Mouse (Mus musculus) heart, embryonic 10.5 days (tissue): Measurements from ENCODE around the gene Smurf2. TPM values are rescaled to one million over a fixed set of nuclear protein-coding genes. Genes with fewer than 3 reads are reported as not detected.
"Not testable (repeated sequence)": the region's sequence is repeated elsewhere in the genome, so short reads cannot be mapped to it uniquely, and the experiment has no call there.

Experiments
- DNase-seq: peaks from one replicate; pipeline ENCODE4 v3.0.0-alpha.2; 2017; ENCODE audit warnings: low spot score
- H3K27ac ChIP-seq: fragments of 300-500 bp; sonication (generic); 2 replicates; pipeline ENCODE4 v1.5.1; 2016; ENCODE audit warnings: mild to moderate bottlenecking
- H3K27me3 ChIP-seq: fragments of 300-500 bp; sonication (generic); 2 replicates; pipeline ENCODE4 v1.6.1; 2016; ENCODE audit warnings: mild to moderate bottlenecking; ENCODE audit not compliant: poor library complexity, insufficient read depth, severe bottlenecking
- H3K36me3 ChIP-seq: fragments of 300-500 bp; sonication (generic); 2 replicates; pipeline ENCODE4 v1.6.1; 2016; ENCODE audit warnings: mild to moderate bottlenecking, moderate library complexity
- H3K4me1 ChIP-seq: fragments of 300-500 bp; sonication (generic); 2 replicates; pipeline ENCODE4 v1.6.1; 2016; ENCODE audit warnings: mild to moderate bottlenecking
- H3K4me3 ChIP-seq: fragments of 300-500 bp; sonication (generic); 2 replicates; pipeline ENCODE4 v1.5.1; 2016; ENCODE audit warnings: mild to moderate bottlenecking, moderate library complexity
- H3K9me3 ChIP-seq: fragments of 300-500 bp; sonication (generic); 2 replicates; pipeline ENCODE4 v1.6.1; 2016; ENCODE audit warnings: mild to moderate bottlenecking, moderate library complexity
- WGBS: fragments of 180-500 bp; shearing (Covaris S2); methylation state at CpG from one replicate; pipeline ENCODE4 v1.1.7; 2016; 5-methylcytosine and 5-hydroxymethylcytosine counted together
- polyA plus RNA-seq: library from polyadenylated mRNA; unstranded; fragments of >200 nt; fragmentation: Nextera tagmentation; extraction: Ambion mirVana; gene quantifications from 2 replicates; pipeline ENCODE4 v1.2.1, GENCODE M21; 2016

The Smurf2 gene
- polyA plus RNA-seq, 1 experiment from 2014 or later = 11.4 TPM

GRCm38 (mm10) chr11:106788775-106789459 is 131.6 kb downstream of the Smurf2 start, which contains the start of the genes Ddx5 and Cep95:
Gene Ddx5, minus strand, starts transcription at chr11:106789185.
Gene Cep95, plus strand, starts transcription at chr11:106789252.
- DNase-seq = peak; percentile 99
- Histone ChIP-seq H3K4me1 (peaks cover 5% of the 10 kb centered on the region; the same call in 1 of the 2 replicates), H3K27ac (peak within 1 kb of the TSS; percentile 100), H3K36me3 (peaks cover 60% of the 10 kb centered on the region), H3K27me3 (no peaks in the 10 kb centered on the region), H3K9me3 (no peaks in the 10 kb centered on the region), H3K4me3 (peak within 1 kb of the TSS; percentile 95)
- WGBS = under 1% methylated on average over 53 of the region's 58 CpGs

- peak overlapping the region; percentile 100 for H3K27ac ChIP-seq
- peaks cover 60% of the 10 kb centered on the region for H3K36me3 ChIP-seq
- under 1% methylated on average over 75 of the region's 79 CpGs for WGBS
- no peaks in the 10 kb centered on the region for H3K9me3 ChIP-seq
- H3K4me3 ChIP-seq = peak overlapping the region; percentile 95
- peaks cover 5% of the 10 kb centered on the region; the same call in 1 of the 2 replicates for H3K4me1 ChIP-seq
- DNase-seq = peak; percentile 97
- H3K27me3 ChIP-seq = no peaks in the 10 kb centered on the region
These were observed 132.3 kb downstream of the Smurf2 start for GRCm38 (mm10) chr11:106788026-106788774.

- Histone ChIP-seq H3K4me3 (peak overlapping the region; percentile 95), H3K36me3 (peaks cover 60% of the 10 kb centered on the region), H3K27me3 (no peaks in the 10 kb centered on the region), H3K9me3 (no peaks in the 10 kb centered on the region), H3K27ac (peak overlapping the region; percentile 100), H3K4me1 (peaks cover 5% of the 10 kb centered on the region; the same call in 1 of the 2 replicates)
- under 1% methylated on average over 65 of the region's 65 CpGs for WGBS
- DNase-seq = peak; percentile 91
These were observed 133.1 kb downstream of the Smurf2 start for GRCm38 (mm10) chr11:106787131-106788025.

GRCm38 (mm10) chr11:106785043-106785442 is 135.5 kb downstream of the Smurf2 start:
- H3K9me3 ChIP-seq = no peaks in the 10 kb centered on the region
- no peaks in the 10 kb centered on the region for H3K27me3 ChIP-seq
- DNase-seq = no peak
- 85% methylated on average over 1 of the region's 1 CpGs for WGBS
- peaks cover 75% of the 10 kb centered on the region for H3K36me3 ChIP-seq
- no peak overlapping the region for H3K27ac ChIP-seq
- H3K4me1 ChIP-seq = peaks cover 5% of the 10 kb centered on the region; the same call in 1 of the 2 replicates
- no peak overlapping the region for H3K4me3 ChIP-seq

GRCm38 (mm10) chr11:106784476-106784875 is 136.0 kb downstream of the Smurf2 start:
- Histone ChIP-seq H3K4me1 (peaks cover 5% of the 10 kb centered on the region; the same call in 1 of the 2 replicates), H3K9me3 (no peaks in the 10 kb centered on the region), H3K4me3 (no peak overlapping the region), H3K27ac (no peak overlapping the region), H3K27me3 (no peaks in the 10 kb centered on the region), H3K36me3 (peaks cover 78% of the 10 kb centered on the region)
- DNase-seq = no peak
- WGBS = 91% methylated on average over 2 of the region's 2 CpGs

GRCm38 (mm10) chr11:106782841-106783764 is 137.4 kb downstream of the Smurf2 start:
- H3K4me1 ChIP-seq = peaks cover 10% of the 10 kb centered on the region; the same call in 1 of the 2 replicates
- H3K27ac ChIP-seq = no peak overlapping the region
- H3K27me3 ChIP-seq = no peaks in the 10 kb centered on the region
- H3K9me3 ChIP-seq = no peaks in the 10 kb centered on the region
- H3K4me3 ChIP-seq = no peak overlapping the region
- WGBS = 84% methylated on average over 9 of the region's 9 CpGs
- DNase-seq = no peak
- H3K36me3 ChIP-seq = peaks cover 78% of the 10 kb centered on the region

- H3K4me1 ChIP-seq = peaks cover 13% of the 10 kb centered on the region; the same call in 1 of the 2 replicates
- peaks cover 73% of the 10 kb centered on the region for H3K36me3 ChIP-seq
- not testable (repeated sequence) for H3K27ac ChIP-seq, H3K9me3 ChIP-seq, H3K27me3 ChIP-seq, DNase-seq, H3K4me3 ChIP-seq
- WGBS = 85% methylated on average over 7 of the region's 7 CpGs
These were observed 138.2 kb downstream of the Smurf2 start for GRCm38 (mm10) chr11:106782271-106782670.

- H3K27me3 ChIP-seq = no peaks in the 10 kb centered on the region
- DNase-seq = no peak
- peaks cover 71% of the 10 kb centered on the region for H3K36me3 ChIP-seq
- WGBS = 82% methylated on average over 6 of the region's 6 CpGs
- no peak overlapping the region for H3K4me3 ChIP-seq
- no peak overlapping the region for H3K27ac ChIP-seq
- no peaks in the 10 kb centered on the region for H3K9me3 ChIP-seq
- H3K4me1 ChIP-seq = peaks cover 11% of the 10 kb centered on the region; the same call in 1 of the 2 replicates
These were observed 139.8 kb downstream of the Smurf2 start for GRCm38 (mm10) chr11:106780590-106781220.

GRCm38 (mm10) chr11:106780089-106780425 is 140.5 kb downstream of the Smurf2 start:
- Histone ChIP-seq H3K4me3 (peak overlapping the region; percentile 70), H3K27ac (peak overlapping the region; percentile 93; the same call in 1 of the 2 replicates), H3K4me1 (peaks cover 8% of the 10 kb centered on the region; the same call in 1 of the 2 replicates), H3K27me3 (no peaks in the 10 kb centered on the region), H3K36me3 (peaks cover 71% of the 10 kb centered on the region), H3K9me3 (no peaks in the 10 kb centered on the region)
- WGBS = 68% methylated on average over 4 of the region's 4 CpGs
- no peak for DNase-seq

GRCm38 (mm10) chr11:106779388-106780088 is 141.0 kb downstream of the Smurf2 start, which contains the start of gene Polg2:
Gene Polg2, minus strand, starts transcription at chr11:106779537.
- peaks cover 71% of the 10 kb centered on the region for H3K36me3 ChIP-seq

More at GRCm38 (mm10) chr11:106779388-106780088, 141.0 kb downstream of the Smurf2 start, which contains the start of gene Polg2:
- H3K4me3 ChIP-seq = peak within 1 kb of the TSS; percentile 70
- peak; percentile 96 for DNase-seq
- H3K27ac ChIP-seq = peak within 1 kb of the TSS; percentile 93
- H3K27me3 ChIP-seq = no peaks in the 10 kb centered on the region
- H3K4me1 ChIP-seq = peaks cover 8% of the 10 kb centered on the region; the same call in 1 of the 2 replicates
- WGBS = 2% methylated on average over 30 of the region's 30 CpGs
- no peaks in the 10 kb centered on the region for H3K9me3 ChIP-seq
